Mouse (Mus musculus) neural tube, embryonic 15.5 days (tissue): Measurements from ENCODE around the gene Rbms2. TPM values are rescaled to one million over a fixed set of nuclear protein-coding genes. Genes with fewer than 3 reads are reported as not detected.
"Not testable (repeated sequence)": the region's sequence is repeated elsewhere in the genome, so short reads cannot be mapped to it uniquely, and the experiment has no call there.

ENCODE experiments used
- ATAC-seq: fragments of 200-750 bp; cut with Nextera tagmentation; 2 replicates; pipeline ENCODE4 v1.8.0; 2017; ENCODE audit warnings: mild to moderate bottlenecking, moderate TSS enrichment, moderate library complexity; ENCODE audit not compliant: low FRiP score
- H3K27ac ChIP-seq: fragments of 300-500 bp; sonication (generic); replicated peaks from 2 replicates; pipeline ENCODE4 v1.5.1; 2015; ENCODE audit warnings: mild to moderate bottlenecking, inconsistent platforms
- H3K27me3 ChIP-seq: fragments of 300-500 bp; sonication (generic); replicated peaks from 2 replicates; pipeline ENCODE4 v1.6.1; 2015; ENCODE audit warnings: inconsistent platforms
- H3K36me3 ChIP-seq: fragments of 300-500 bp; sonication (generic); 2 replicates; pipeline ENCODE4 v1.6.1; 2015; ENCODE audit warnings: inconsistent platforms
- H3K4me1 ChIP-seq: fragments of 300-500 bp; sonication (generic); 2 replicates; pipeline ENCODE4 v1.6.1; 2015; ENCODE audit warnings: inconsistent platforms
- H3K4me2 ChIP-seq: fragments of 300-500 bp; sonication (generic); 2 replicates; pipeline ENCODE4 v1.6.1; 2015; ENCODE audit warnings: inconsistent platforms, mild to moderate bottlenecking, moderate library complexity
- H3K4me3 ChIP-seq: fragments of 300-500 bp; sonication (generic); replicated peaks from 2 replicates; pipeline ENCODE4 v1.5.1; 2015; ENCODE audit warnings: mild to moderate bottlenecking, inconsistent platforms
- H3K9ac ChIP-seq: fragments of 300-500 bp; sonication (generic); replicated peaks from 2 replicates; pipeline ENCODE4 v1.6.1; 2015; ENCODE audit warnings: mild to moderate bottlenecking, inconsistent platforms
- H3K9me3 ChIP-seq: fragments of 300-500 bp; sonication (generic); replicated peaks from 2 replicates; pipeline ENCODE4 v1.6.1; 2016; ENCODE audit warnings: inconsistent platforms
- WGBS: fragments of 180-500 bp; shearing (Covaris S2); methylation state at CpG from one replicate; pipeline ENCODE4 v1.1.7; 2015; ENCODE audit warnings: mixed read lengths; 5-methylcytosine and 5-hydroxymethylcytosine counted together
- microRNA counts: library from miRNA; unstranded; fragments of <30 nt; microRNA quantifications from one replicate; lab custom pipeline; 2016
- microRNA-seq: library from miRNA; unstranded; fragments of <30 nt; microRNA quantifications from one replicate; pipeline ENCODE4, GENCODE M21; 2017
- polyA plus RNA-seq: library from polyadenylated mRNA; unstranded; fragments of >200 nt; fragmentation: Nextera tagmentation; extraction: Ambion mirVana; gene quantifications from 2 replicates; pipeline ENCODE4 v1.2.1, GENCODE M21; 2015

Rbms2 gene
- polyA plus RNA-seq, 1 experiment from 2014 or later, result 6.5 TPM

- H3K27me3 ChIP-seq, result no peaks in the 10 kb centered on the region
- no peak overlapping the region for H3K9ac ChIP-seq
- WGBS, result 94% methylated on average over 5 of the region's 5 CpGs
- H3K4me1 ChIP-seq, result peaks cover 46% of the 10 kb centered on the region
- H3K4me2 ChIP-seq, result no peak overlapping the region
- H3K9me3 ChIP-seq, result no peaks in the 10 kb centered on the region
- no peak overlapping the region for H3K27ac ChIP-seq
- ATAC-seq, result no peak
- no peak overlapping the region for H3K4me3 ChIP-seq
- peaks cover 58% of the 10 kb centered on the region for H3K36me3 ChIP-seq
Measured at GRCm38 (mm10) chr10:128088181-128088580, 91.9 kb downstream of the Rbms2 start.

- H3K4me2 ChIP-seq, ATAC-seq, H3K27me3 ChIP-seq, H3K27ac ChIP-seq, H3K4me3 ChIP-seq, H3K9ac ChIP-seq, H3K9me3 ChIP-seq: not testable (repeated sequence)
- peaks cover 43% of the 10 kb centered on the region for H3K4me1 ChIP-seq
- H3K36me3 ChIP-seq, result peaks cover 58% of the 10 kb centered on the region
- 84% methylated on average over 2 of the region's 2 CpGs for WGBS
Measured at GRCm38 (mm10) chr10:128087216-128087615, 92.9 kb downstream of the Rbms2 start.

GRCm38 (mm10) chr10:128086391-128086790 lies 93.7 kb downstream of the Rbms2 start:
- WGBS, result 77% methylated on average over 6 of the region's 6 CpGs
- ATAC-seq, result no peak
- Histone ChIP-seq H3K27me3 (no peaks in the 10 kb centered on the region), H3K4me2 (no peak overlapping the region), H3K4me1 (peaks cover 42% of the 10 kb centered on the region), H3K4me3 (no peak overlapping the region), H3K27ac (no peak overlapping the region), H3K9ac (no peak overlapping the region), H3K36me3 (peaks cover 58% of the 10 kb centered on the region), H3K9me3 (no peaks in the 10 kb centered on the region)

GRCm38 (mm10) chr10:128084160-128084559 lies 95.9 kb downstream of the Rbms2 start:
- Histone ChIP-seq H3K4me2 (peak overlapping the region; percentile 82), H3K4me3 (peak overlapping the region; percentile 84), H3K27me3 (no peaks in the 10 kb centered on the region), H3K4me1 (peaks cover 33% of the 10 kb centered on the region), H3K9me3 (no peaks in the 10 kb centered on the region), H3K36me3 (peaks cover 42% of the 10 kb centered on the region), H3K9ac (peak overlapping the region; percentile 96), H3K27ac (peak overlapping the region; percentile 93)
- no peak for ATAC-seq
- WGBS, result 7% methylated on average over 3 of the region's 3 CpGs

DNA sequence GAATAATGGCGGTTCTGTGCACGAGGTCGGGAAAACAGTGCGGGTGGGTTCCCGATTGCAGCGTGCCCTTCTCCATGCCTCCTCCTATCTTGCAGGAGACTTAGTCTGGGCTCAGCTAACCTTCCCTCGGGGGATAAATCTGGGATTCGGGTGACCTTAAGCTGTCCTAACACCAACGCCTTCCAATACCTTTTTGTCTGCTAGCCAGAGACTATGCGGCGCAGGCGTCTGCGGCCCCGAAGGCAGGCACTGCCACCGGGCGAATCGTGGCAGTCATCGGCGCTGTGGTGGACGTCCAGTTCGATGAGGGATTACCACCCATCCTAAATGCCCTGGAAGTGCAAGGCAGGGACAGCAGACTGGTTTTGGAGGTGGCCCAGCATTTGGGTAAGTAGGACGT lies 96.4 kb downstream of the Rbms2 start:
- Histone ChIP-seq H3K9ac (peak overlapping the region; percentile 96), H3K4me3 (peak overlapping the region; percentile 84), H3K36me3 (peaks cover 38% of the 10 kb centered on the region), H3K27ac (peak overlapping the region; percentile 93), H3K4me1 (peaks cover 33% of the 10 kb centered on the region), H3K9me3 (no peaks in the 10 kb centered on the region), H3K4me2 (peak overlapping the region; percentile 82), H3K27me3 (no peaks in the 10 kb centered on the region)
- WGBS, result under 1% methylated on average over 22 of the region's 22 CpGs
- ATAC-seq, result peak; percentile 19

DNA sequence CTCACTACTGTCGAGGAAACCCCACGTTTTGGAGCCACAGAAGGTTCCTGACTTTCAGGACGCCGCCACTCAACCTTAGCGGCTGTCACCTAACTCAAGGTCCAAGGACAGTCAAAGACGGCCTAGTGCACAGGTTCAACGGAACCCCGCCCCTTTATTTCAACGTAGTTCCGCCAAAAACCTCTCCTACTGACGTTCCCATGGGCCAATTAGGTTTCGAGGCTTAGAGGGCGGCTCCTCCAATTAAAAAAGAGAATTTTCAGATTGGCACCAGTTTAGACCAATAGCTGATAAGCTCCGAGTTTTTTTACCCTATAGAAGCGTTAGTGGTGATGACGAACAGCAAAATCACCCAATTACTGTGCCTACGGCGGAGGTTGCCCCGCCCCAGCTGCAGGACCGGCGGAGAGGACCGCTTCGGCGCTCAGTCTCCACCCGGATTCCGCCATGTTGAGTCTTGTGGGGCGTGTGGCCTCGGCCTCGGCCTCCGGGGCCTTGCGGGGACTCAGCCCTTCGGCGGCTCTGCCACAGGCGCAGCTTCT lies 97.1 kb downstream of the Rbms2 start, which contains the start of gene Atp5b:
Gene Atp5b (plus strand): TSS at position 394 of the 542 bp plus-strand sequence.
- peaks cover 33% of the 10 kb centered on the region for H3K4me1 ChIP-seq
- peak within 1 kb of the TSS; percentile 93 for H3K27ac ChIP-seq
- under 1% methylated on average over 34 of the region's 34 CpGs for WGBS
- H3K4me3 ChIP-seq, result peak within 1 kb of the TSS; percentile 84
- H3K9ac ChIP-seq, result peak within 1 kb of the TSS; percentile 96
- peak; percentile 98 for ATAC-seq
- H3K9me3 ChIP-seq, result no peaks in the 10 kb centered on the region
- peaks cover 33% of the 10 kb centered on the region for H3K36me3 ChIP-seq
- H3K27me3 ChIP-seq, result no peaks in the 10 kb centered on the region
- H3K4me2 ChIP-seq, result peak within 1 kb of the TSS; percentile 82

GRCm38 (mm10) chr10:128082477-128082808 lies 97.7 kb downstream of the Rbms2 start:
- Histone ChIP-seq H3K9ac (peak overlapping the region; percentile 65), H3K4me1 (peaks cover 33% of the 10 kb centered on the region), H3K4me3 (peak overlapping the region; percentile 60), H3K9me3 (no peaks in the 10 kb centered on the region), H3K4me2 (peak overlapping the region; percentile 62), H3K27ac (peak overlapping the region; percentile 90), H3K36me3 (peaks cover 32% of the 10 kb centered on the region), H3K27me3 (no peaks in the 10 kb centered on the region)
- WGBS, result 12% methylated on average over 9 of the region's 9 CpGs
- no peak for ATAC-seq

DNA sequence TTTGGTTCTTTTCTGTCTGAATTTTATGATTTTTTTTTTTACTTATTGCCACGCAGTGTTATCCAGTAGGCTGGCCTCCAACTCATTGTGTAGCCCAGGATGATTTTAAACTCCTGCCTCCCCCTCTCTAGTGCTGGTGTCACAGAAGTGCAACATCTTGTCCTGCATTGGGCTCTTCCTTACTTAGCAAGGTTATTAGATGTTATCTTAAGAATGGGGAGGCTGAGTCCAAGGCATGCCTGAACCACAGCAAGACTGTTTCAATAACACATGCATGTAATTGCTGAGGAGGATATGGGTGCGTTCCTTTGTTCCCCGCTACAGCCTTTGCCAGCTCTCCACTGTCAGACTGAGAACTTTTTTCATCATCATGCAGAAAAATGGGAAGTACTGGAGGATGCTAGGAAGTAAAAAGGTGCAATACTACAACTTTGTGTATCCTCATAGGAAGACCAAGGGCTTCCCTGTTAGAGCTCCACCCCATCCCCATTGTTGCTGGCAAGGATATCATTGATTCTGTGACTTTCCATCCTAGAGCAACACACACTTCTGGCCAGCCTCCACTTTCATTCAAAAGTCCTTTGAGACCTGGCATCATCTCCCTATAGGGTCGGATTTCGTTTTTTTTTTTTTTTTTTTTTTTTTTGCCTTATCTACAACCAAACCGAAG lies 98.2 kb downstream of the Rbms2 start:
- peaks cover 34% of the 10 kb centered on the region for H3K36me3 ChIP-seq
- H3K4me1 ChIP-seq, result peaks cover 33% of the 10 kb centered on the region
- no peak for ATAC-seq
- H3K4me3 ChIP-seq, result peak overlapping the region; percentile 60
- peak overlapping the region; percentile 62 for H3K4me2 ChIP-seq
- no peaks in the 10 kb centered on the region for H3K9me3 ChIP-seq
- peak overlapping the region; percentile 65 for H3K9ac ChIP-seq
- WGBS, result 70% methylated on average over 6 of the region's 6 CpGs
- H3K27ac ChIP-seq, result peak overlapping the region; percentile 90
- H3K27me3 ChIP-seq, result no peaks in the 10 kb centered on the region

MicroRNAs encoded within 50 kb of the gene (microRNA counts, 519-probe panel; counts per million panel counts)
- microRNA mmu-miR-677 (lab: Ali Mortazavi, UCI), result not detected

Small RNAs within 50 kb of the gene (microRNA-seq; reads per million reads assigned to microRNA genes)
- 10.4 reads per million, percentile 26 among the genes with 10 or more reads in this experiment for gene Mir677

Other genes starting within 250 kb of the Rbms2 start
- gene Hsd17b6, start 172.7 kb downstream of the Rbms2 start, polyA plus RNA-seq, result not detected in 2 replicates
- gene Prim1, start 165.1 kb downstream of the Rbms2 start, polyA plus RNA-seq, result 33.7 and 45.5 TPM in 2 replicates
- 484 and 547 TPM in 2 replicates for gene Naca, start 144.7 kb downstream of the Rbms2 start, polyA plus RNA-seq
- gene Ptges3, start 121.3 kb downstream of the Rbms2 start, polyA plus RNA-seq, result 394 and 409 TPM in 2 replicates
- 2,338 and 2,396 TPM in 2 replicates for gene Atp5b, start 97.0 kb downstream of the Rbms2 start, polyA plus RNA-seq
- 7.4 and 8.9 TPM in 2 replicates for gene Baz2a, start 88.7 kb downstream of the Rbms2 start, polyA plus RNA-seq
- gene Gls2, start 14.2 kb upstream of the Rbms2 start, polyA plus RNA-seq, result 2.4 and 2.8 TPM in 2 replicates
- 25.5 and 25.9 TPM in 2 replicates for gene Spryd4, start 31.5 kb upstream of the Rbms2 start, polyA plus RNA-seq
- not detected in 2 replicates for gene Mip, start 45.5 kb upstream of the Rbms2 start, polyA plus RNA-seq
- 20.0 and 25.1 TPM in 2 replicates for gene Timeless, start 51.8 kb upstream of the Rbms2 start, polyA plus RNA-seq
- gene Apon, start 73.8 kb upstream of the Rbms2 start, polyA plus RNA-seq, result not detected in 2 replicates
- 0.19 TPM in 1 of 2 replicates, not detected in the other for gene Apof, start 88.4 kb upstream of the Rbms2 start, polyA plus RNA-seq
- gene Stat2, start 90.3 kb upstream of the Rbms2 start, polyA plus RNA-seq, result 18.9 and 24.5 TPM in 2 replicates
- 0.32 and 0.37 TPM in 2 replicates for gene Il23a, start 118.5 kb upstream of the Rbms2 start, polyA plus RNA-seq
- gene Pan2, start 123.0 kb upstream of the Rbms2 start, polyA plus RNA-seq, result 17.4 and 20.7 TPM in 2 replicates
- 201 and 221 TPM in 2 replicates for gene Cnpy2, start 142.2 kb upstream of the Rbms2 start, polyA plus RNA-seq
- gene Cs, start 157.4 kb upstream of the Rbms2 start, polyA plus RNA-seq, result 268 and 273 TPM in 2 replicates
- gene Coq10a, start 188.7 kb upstream of the Rbms2 start, polyA plus RNA-seq, result 34.6 and 40.8 TPM in 2 replicates
- 11.2 and 13.1 TPM in 2 replicates for gene Ankrd52, start 196.8 kb upstream of the Rbms2 start, polyA plus RNA-seq
- gene Slc39a5, start 220.9 kb upstream of the Rbms2 start, polyA plus RNA-seq, result 0.68 and 4.4 TPM in 2 replicates
- gene Nabp2, start 231.2 kb upstream of the Rbms2 start, polyA plus RNA-seq, result 128 and 133 TPM in 2 replicates
- 78.3 and 80.5 TPM in 2 replicates for gene Rnf41, start 231.4 kb upstream of the Rbms2 start, polyA plus RNA-seq